Mouse (Mus musculus) layer of hippocampus, adult 8-10 months (tissue): ENCODE results near the gene Npas3. TPM values are rescaled to one million over a fixed set of nuclear protein-coding genes. Genes with fewer than 3 reads are reported as not detected.

ENCODE experiments used
- DNase-seq, 2 experiments: peaks; one replicate each; pipeline ENCODE4 v3.0.0; 2022; ENCODE audit warnings: low spot score in 2 of 2
- total RNA-seq, 4 experiments: library from RNA; stranded (reverse); gene quantifications; 2 replicates each; pipeline ENCODE4 v1.2.4; 2022

The Npas3 gene
- total RNA-seq, 4 experiments from 2014 or later = 20.9 to 30.4 (median 26.6) TPM

- DNase-seq = no peak
Observed at GRCm38 (mm10) chr12:53849263-53849662, 600.8 kb downstream of the Npas3 start.

- no peak for DNase-seq
Observed at GRCm38 (mm10) chr12:53852432-53852831, 604.0 kb downstream of the Npas3 start.

- DNase-seq = no peak
Observed at GRCm38 (mm10) chr12:53860176-53860575, 611.7 kb downstream of the Npas3 start.

GRCm38 (mm10) chr12:53862281-53862680 is 613.8 kb downstream of the Npas3 start:
- no peak for DNase-seq

GRCm38 (mm10) chr12:53864436-53865136 is 616.1 kb downstream of the Npas3 start:
- no peak for DNase-seq

- DNase-seq = no peak
Observed at GRCm38 (mm10) chr12:53865691-53866090, 617.2 kb downstream of the Npas3 start.

- no peak for DNase-seq
Observed at GRCm38 (mm10) chr12:53869981-53870380, 621.5 kb downstream of the Npas3 start.

GRCm38 (mm10) chr12:53875226-53875625 is 626.7 kb downstream of the Npas3 start:
- no peak for DNase-seq

- DNase-seq = no peak
Observed at GRCm38 (mm10) chr12:53876693-53877092, 628.2 kb downstream of the Npas3 start.

GRCm38 (mm10) chr12:53881684-53882083 is 633.2 kb downstream of the Npas3 start:
- no peak for DNase-seq

GRCm38 (mm10) chr12:53882863-53883262 is 634.4 kb downstream of the Npas3 start:
- no peak for DNase-seq

GRCm38 (mm10) chr12:53888624-53889023 is 640.1 kb downstream of the Npas3 start:
- DNase-seq = no peak

- DNase-seq = no peak
Observed at GRCm38 (mm10) chr12:53895909-53896308, 647.4 kb downstream of the Npas3 start.

- DNase-seq = no peak
Observed at GRCm38 (mm10) chr12:53908761-53909160, 660.3 kb downstream of the Npas3 start.

GRCm38 (mm10) chr12:53910192-53910591 is 661.7 kb downstream of the Npas3 start:
- DNase-seq = no peak

- no peak for DNase-seq
Observed at GRCm38 (mm10) chr12:53922153-53922552, 673.7 kb downstream of the Npas3 start.

- DNase-seq = no peak
Observed at GRCm38 (mm10) chr12:53948826-53949225, 700.3 kb downstream of the Npas3 start.

- no peak for DNase-seq
Observed at GRCm38 (mm10) chr12:53962004-53962403, 713.5 kb downstream of the Npas3 start.

- DNase-seq = no peak
Observed at GRCm38 (mm10) chr12:53963534-53963933, 715.1 kb downstream of the Npas3 start.

GRCm38 (mm10) chr12:53969378-53970174 is 721.1 kb downstream of the Npas3 start:
- DNase-seq = no peak

- no peak for DNase-seq
Observed at GRCm38 (mm10) chr12:53970721-53971120, 722.2 kb downstream of the Npas3 start.

- DNase-seq = no peak
Observed at GRCm38 (mm10) chr12:53973414-53973813, 724.9 kb downstream of the Npas3 start.
